Comparison of ENCODE assay signal across 8 mouse cellular contexts in the genomic region with DNA sequence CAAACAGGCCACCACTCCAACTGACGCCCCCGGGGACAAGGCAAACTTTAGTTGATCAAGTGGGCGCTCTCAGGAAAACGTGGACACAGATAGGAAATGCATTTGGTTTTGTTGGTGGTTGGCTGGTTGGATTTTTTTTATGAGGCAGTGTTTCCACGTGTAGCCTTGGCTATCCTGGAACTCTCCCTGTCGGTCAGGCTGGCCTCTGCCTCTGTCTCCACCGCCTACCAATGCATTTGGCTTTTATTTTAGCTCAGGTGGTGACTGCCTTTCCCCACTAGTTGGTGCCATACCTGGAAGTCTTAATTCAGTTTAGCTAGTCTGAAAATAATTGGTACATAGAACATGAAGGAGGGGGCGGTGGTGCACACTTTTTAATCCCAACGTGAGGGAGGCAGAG. TPM values are rescaled to one million over a fixed set of nuclear protein-coding genes. Genes with fewer than 3 reads are reported as not detected.
DNase-seq lines count a peak whose midpoint lies in the region; ATAC-seq and TF ChIP-seq lines count a peak whose summit lies in the region.

No protein-coding gene starts in this region.

- no peaks in the 10 kb centered on the region for H3K27me3 ChIP-seq in G1E (ENCODE audit: insufficient read depth, low read length)
- H3K27me3 ChIP-seq in erythroblast, embryonic 14.5 days (ENCODE audit: control insufficient read depth), result peaks cover 11% of the 10 kb centered on the region

- TF ChIP-seq CTCF in G1E (IDR thresholded peaks at IDR 0.05; ENCODE audit: low read depth, low read length), result no peak; the same call in 1 of the 2 replicates

- intact Hi-C loops in left cerebral cortex, postnatal 14 days (cut with DNase I), result loop anchor here (2.0 kb wide), 1 partner anchor 14 kb away; a partner anchor contains a TSS

- no peaks in the 10 kb centered on the region for H3K9me3 ChIP-seq in G1E (replicated peaks)
- H3K9me3 ChIP-seq in erythroblast, embryonic 14.5 days (ENCODE audit: control insufficient read depth, low read length), result no peaks in the 10 kb centered on the region

- peak; percentile 62 for ATAC-seq in G1E (ENCODE audit: extremely low read depth, insufficient number of reproducible peaks, low FRiP score, poor library complexity, severe bottlenecking)

- peaks cover 20% of the 10 kb centered on the region for H3K36me3 ChIP-seq in G1E (replicated peaks)
- H3K36me3 ChIP-seq in erythroblast, embryonic 14.5 days (ENCODE audit: control insufficient read depth), result peaks cover 1% of the 10 kb centered on the region; the same call in 1 of the 2 replicates

- H3K4me3 ChIP-seq in G1E (ENCODE audit: low read depth, low read length), result peak overlapping the region; percentile 82
- H3K4me3 ChIP-seq in erythroblast, embryonic 14.5 days (replicated peaks), result peak overlapping the region; percentile 94

- DNase-seq in embryo, embryonic 10 days (ENCODE audit: low spot score), result peak; percentile 8
- DNase-seq in embryo, embryonic 9.5 days (ENCODE audit: extremely low spot score), result no peak
- peak; percentile 60 for DNase-seq in G1E (ENCODE audit: low spot score)
- DNase-seq in kidney, adult 11 months, result peak; percentile 54
- peak; percentile 19 for DNase-seq in lung, postnatal 10 days
- peak; percentile 46 for DNase-seq in thymus, postnatal 14 days
- DNase-seq in left cerebral cortex, postnatal 14 days (ENCODE audit: low spot score in 2 of 2), result no peak

- peaks cover 24% of the 10 kb centered on the region for H3K4me1 ChIP-seq in G1E (ENCODE audit: insufficient read depth, low read depth, low read length)
- H3K4me1 ChIP-seq in erythroblast, embryonic 14.5 days (ENCODE audit: control insufficient read depth), result peaks cover 22% of the 10 kb centered on the region

RNA-seq across cellular contexts. Expression of a gene that starts 0.7 kb away (rescaled TPM):
- total RNA-seq in G1E (2014; fragmentation: Nextera tagmentation) (2.6 and 3.0 TPM in 2 replicates), G1E (2017) (9.9 and 12.3 TPM in 2 replicates)
- polyA plus RNA-seq in G1E (2012), result 1.3 and 1.8 TPM in 2 replicates
- polyA plus RNA-seq in erythroblast, embryonic 14.5 days (2012), result 0.11 TPM in 1 of 2 replicates, not detected in the other
- total RNA-seq in left cerebral cortex, postnatal 14 days (2021), result 10 to 100 TPM; 10.1 to 10.4 TPM

RNA-seq across cellular contexts. Expression of a gene that starts 8.7 kb away (rescaled TPM):
- total RNA-seq in G1E (2014; fragmentation: Nextera tagmentation) (34.9 and 40.6 TPM in 2 replicates), G1E (2017) (26.5 and 26.9 TPM in 2 replicates)
- 2.4 and 3.2 TPM in 2 replicates for polyA plus RNA-seq in G1E (2012)
- polyA plus RNA-seq in erythroblast, embryonic 14.5 days (2012), result 0.04 and 0.07 TPM in 2 replicates
- 10 to 100 TPM; 47.6 to 48.1 TPM for total RNA-seq in left cerebral cortex, postnatal 14 days (2021)

RNA-seq across cellular contexts. Expression of a gene that starts 13.4 kb away (rescaled TPM):
- total RNA-seq in G1E (2014; fragmentation: Nextera tagmentation), result 85.6 and 86.5 TPM in 2 replicates
- total RNA-seq in G1E (2017), result 59.0 and 76.1 TPM in 2 replicates
- 14.2 and 15.5 TPM in 2 replicates for polyA plus RNA-seq in G1E (2012)
- 0.49 and 1.1 TPM in 2 replicates for polyA plus RNA-seq in erythroblast, embryonic 14.5 days (2012)
- total RNA-seq in left cerebral cortex, postnatal 14 days (2021), result 10 to 100 TPM; 48.7 to 53.3 TPM

RNA-seq across cellular contexts. Expression of a gene that starts 54.6 kb away (rescaled TPM):
- total RNA-seq in G1E (2014; fragmentation: Nextera tagmentation), result 275 and 322 TPM in 2 replicates
- 616 and 806 TPM in 2 replicates for total RNA-seq in G1E (2017)
- polyA plus RNA-seq in G1E (2012), result 112 and 127 TPM in 2 replicates
- 3.5 and 5.3 TPM in 2 replicates for polyA plus RNA-seq in erythroblast, embryonic 14.5 days (2012)
- 100 to 1,000 TPM; 170 to 171 TPM for total RNA-seq in left cerebral cortex, postnatal 14 days (2021)

Comparison
In these comparisons a context has a peak if more than half of its experiments do, and no peak if none do; other contexts are left out.
1. DNase-seq: peak in embryo, embryonic 10 days (single experiment), G1E (single experiment), kidney, adult 11 months (single experiment), lung, postnatal 10 days (single experiment) and thymus, postnatal 14 days (single experiment); none in embryo, embryonic 9.5 days (single experiment) and left cerebral cortex, postnatal 14 days (0 of 2).